Mouse (Mus musculus) midbrain, embryonic 14.5 days (tissue): ENCODE measurements around the gene Lgalsl. TPM values are rescaled to one million over a fixed set of nuclear protein-coding genes. Genes with fewer than 3 reads are reported as not detected.

ENCODE experiments used
- ATAC-seq: fragments of 200-750 bp; cut with Nextera tagmentation; 2 replicates; pipeline ENCODE4 v1.8.0; 2017; ENCODE audit warnings: moderate number of reproducible peaks, moderate library complexity; ENCODE audit not compliant: low FRiP score, low TSS enrichment
- DNase-seq: peaks from one replicate; pipeline ENCODE4 v3.0.0-alpha.2; 2015
- H3K27ac ChIP-seq: fragments of 300-500 bp; sonication (generic); replicated peaks from 2 replicates; pipeline ENCODE4 v1.5.1; 2014; ENCODE audit warnings: mild to moderate bottlenecking, low read depth, low read length, moderate library complexity
- H3K27me3 ChIP-seq: fragments of 300-500 bp; sonication (generic); 2 replicates; pipeline ENCODE4 v1.6.1; 2014; ENCODE audit warnings: low read length, control low read depth, mixed read lengths; ENCODE audit not compliant: control insufficient read depth, insufficient read depth
- H3K36me3 ChIP-seq: fragments of 300-500 bp; sonication (generic); 2 replicates; pipeline ENCODE4 v1.6.1; 2014; ENCODE audit warnings: low read length, control low read depth; ENCODE audit not compliant: control insufficient read depth, insufficient read depth
- H3K4me1 ChIP-seq: fragments of 300-500 bp; sonication (generic); 2 replicates; pipeline ENCODE4 v1.6.1; 2014; ENCODE audit warnings: mild to moderate bottlenecking, antibody characterized with exemption, low read length, control low read depth; ENCODE audit not compliant: control insufficient read depth, insufficient read depth
- H3K4me2 ChIP-seq: fragments of 300-500 bp; sonication (generic); 2 replicates; pipeline ENCODE4 v1.6.1; 2014; ENCODE audit warnings: mild to moderate bottlenecking, low read length, moderate library complexity
- H3K4me3 ChIP-seq: fragments of 300-500 bp; sonication (generic); replicated peaks from 2 replicates; pipeline ENCODE4 v1.5.1; 2014; ENCODE audit warnings: low read depth, low read length
- H3K9ac ChIP-seq: fragments of 300-500 bp; sonication (generic); replicated peaks from 2 replicates; pipeline ENCODE4 v1.6.1; 2014; ENCODE audit warnings: mild to moderate bottlenecking, low read length, moderate library complexity
- H3K9me3 ChIP-seq: fragments of 300-500 bp; sonication (generic); 2 replicates; pipeline ENCODE4 v1.6.1; 2016; ENCODE audit warnings: low read length, control low read depth, mixed read lengths; ENCODE audit not compliant: control insufficient read depth
- WGBS: fragments of 180-500 bp; shearing (Covaris S2); extraction: QIAGEN DNeasy Blood & Tissue Kit; methylation state at CpG from one replicate; pipeline ENCODE4 v1.1.7; 2014; 5-methylcytosine and 5-hydroxymethylcytosine counted together
- polyA plus RNA-seq: library from polyadenylated mRNA; unstranded; fragments of >200 nt; fragmentation: Nextera tagmentation; extraction: Ambion mirVana; gene quantifications from 2 replicates; pipeline ENCODE4 v1.2.1, GENCODE M21; 2014

Gene Lgalsl
- polyA plus RNA-seq, 1 experiment from 2014 or later, result 72.9 TPM

GRCm38 (mm10) chr11:20806659-20807058, 24.2 kb downstream of the Lgalsl start:
- DNase-seq, result no peak
- no peaks in the 10 kb centered on the region for H3K9me3 ChIP-seq
- no peaks in the 10 kb centered on the region for H3K27me3 ChIP-seq
- H3K36me3 ChIP-seq, result no peaks in the 10 kb centered on the region
- H3K4me1 ChIP-seq, result no peaks in the 10 kb centered on the region
- H3K4me3 ChIP-seq, result no peak overlapping the region
- no peak overlapping the region for H3K27ac ChIP-seq
- H3K4me2 ChIP-seq, result no peak overlapping the region
- 93% methylated on average over 5 of the region's 5 CpGs for WGBS
- no peak overlapping the region for H3K9ac ChIP-seq
- ATAC-seq, result no peak

GRCm38 (mm10) chr11:20805604-20806249, 25.1 kb downstream of the Lgalsl start:
- DNase-seq (no peak), ATAC-seq (no peak)
- Histone ChIP-seq H3K9ac (no peak overlapping the region), H3K4me3 (no peak overlapping the region), H3K4me2 (no peak overlapping the region), H3K36me3 (no peaks in the 10 kb centered on the region), H3K9me3 (no peaks in the 10 kb centered on the region), H3K27me3 (no peaks in the 10 kb centered on the region), H3K27ac (no peak overlapping the region), H3K4me1 (peaks cover 2% of the 10 kb centered on the region; the same call in 1 of the 2 replicates)
- 65% methylated on average over 4 of the region's 4 CpGs for WGBS

GRCm38 (mm10) chr11:20804416-20804815, 26.4 kb downstream of the Lgalsl start:
- WGBS, result 94% methylated on average over 4 of the region's 4 CpGs
- Histone ChIP-seq H3K27me3 (no peaks in the 10 kb centered on the region), H3K36me3 (no peaks in the 10 kb centered on the region), H3K9me3 (no peaks in the 10 kb centered on the region), H3K4me1 (peaks cover 3% of the 10 kb centered on the region; the same call in 1 of the 2 replicates), H3K27ac (no peak overlapping the region), H3K4me3 (no peak overlapping the region), H3K9ac (no peak overlapping the region), H3K4me2 (no peak overlapping the region)
- DNase-seq (no peak), ATAC-seq (no peak)

GRCm38 (mm10) chr11:20800277-20801092, 30.4 kb downstream of the Lgalsl start:
- no peak overlapping the region for H3K9ac ChIP-seq
- H3K27ac ChIP-seq, result peak overlapping the region; percentile 38
- H3K9me3 ChIP-seq, result no peaks in the 10 kb centered on the region
- H3K4me1 ChIP-seq, result peaks cover 3% of the 10 kb centered on the region; the same call in 1 of the 2 replicates
- WGBS, result 10% methylated on average over 14 of the region's 14 CpGs
- no peaks in the 10 kb centered on the region for H3K27me3 ChIP-seq
- H3K4me2 ChIP-seq, result peak overlapping the region; percentile 32; the same call in 1 of the 2 replicates
- no peak overlapping the region for H3K4me3 ChIP-seq
- DNase-seq, result peak; percentile 67
- no peaks in the 10 kb centered on the region for H3K36me3 ChIP-seq
- ATAC-seq, result peak; percentile 46; the same call in 1 of the 2 replicates

- H3K27me3 ChIP-seq, result no peaks in the 10 kb centered on the region
- no peak overlapping the region for H3K4me3 ChIP-seq
- H3K4me2 ChIP-seq, result no peak overlapping the region
- H3K27ac ChIP-seq, result no peak overlapping the region
- no peak for DNase-seq
- no peaks in the 10 kb centered on the region for H3K36me3 ChIP-seq
- no peaks in the 10 kb centered on the region for H3K9me3 ChIP-seq
- H3K4me1 ChIP-seq, result peaks cover 3% of the 10 kb centered on the region; the same call in 1 of the 2 replicates
- H3K9ac ChIP-seq, result no peak overlapping the region
- ATAC-seq, result no peak
- WGBS, result 95% methylated on average over 6 of the region's 6 CpGs
Measured at GRCm38 (mm10) chr11:20797841-20798240, 33.0 kb downstream of the Lgalsl start.

GRCm38 (mm10) chr11:20795466-20795865, 35.4 kb downstream of the Lgalsl start:
- H3K27ac ChIP-seq, result no peak overlapping the region
- 71% methylated on average over 2 of the region's 2 CpGs for WGBS
- H3K4me2 ChIP-seq, result no peak overlapping the region
- H3K9ac ChIP-seq, result no peak overlapping the region
- H3K4me1 ChIP-seq, result no peaks in the 10 kb centered on the region
- ATAC-seq (no peak), DNase-seq (no peak)
- H3K27me3 ChIP-seq, result no peaks in the 10 kb centered on the region
- H3K4me3 ChIP-seq, result no peak overlapping the region
- H3K9me3 ChIP-seq, result no peaks in the 10 kb centered on the region
- no peaks in the 10 kb centered on the region for H3K36me3 ChIP-seq

- Histone ChIP-seq H3K4me1 (no peaks in the 10 kb centered on the region), H3K4me3 (no peak overlapping the region), H3K36me3 (no peaks in the 10 kb centered on the region), H3K27ac (no peak overlapping the region), H3K4me2 (0 out of 2 replicates have a peak overlapping the region, but pooled peaks have one; percentile 10), H3K27me3 (no peaks in the 10 kb centered on the region), H3K9me3 (no peaks in the 10 kb centered on the region), H3K9ac (no peak overlapping the region)
- ATAC-seq (peak; percentile 70; the same call in 1 of the 2 replicates), DNase-seq (no peak)
- 55% methylated on average over 11 of the region's 11 CpGs for WGBS
Measured at GRCm38 (mm10) chr11:20794913-20795254, 36.0 kb downstream of the Lgalsl start.

GRCm38 (mm10) chr11:20794196-20794912, 36.5 kb downstream of the Lgalsl start:
- WGBS, result 37% methylated on average over 10 of the region's 10 CpGs
- ATAC-seq (peak; percentile 83; the same call in 1 of the 2 replicates), DNase-seq (peak; percentile 92)
- Histone ChIP-seq H3K4me2 (0 out of 2 replicates have a peak overlapping the region, but pooled peaks have one; percentile 10), H3K27ac (no peak overlapping the region), H3K27me3 (no peaks in the 10 kb centered on the region), H3K4me1 (no peaks in the 10 kb centered on the region), H3K36me3 (no peaks in the 10 kb centered on the region), H3K9me3 (no peaks in the 10 kb centered on the region), H3K9ac (no peak overlapping the region; the same call in 1 of the 2 replicates), H3K4me3 (no peak overlapping the region)
